ENCODE assay signal across 18 mouse cellular contexts in genomic region chr1:43500121-43500520, GRCm38 (mm10). TPM values are rescaled to one million over a fixed set of nuclear protein-coding genes. Genes with fewer than 3 reads are reported as not detected.
A peak's percentile ranks its signal among the peaks of the same experiment; 100 is the strongest.
DNase-seq lines count a peak whose midpoint lies in the region; ATAC-seq lines count a peak whose summit lies in the region.
"Had no signal": no experiment of that assay in that cellular context is flagged by ENCODE, and none has a peak within 500 bp of the region (broad histone marks: within the 10 kb centered on the region; RNA-seq: fewer than 3 reads in every experiment).

No protein-coding gene starts in this region.

- peak; percentile 66 for DNase-seq in heart, adult 11 months
- peak; percentile 57 for DNase-seq in CD4-positive helper T cell, adult 2 months (ENCODE audit: low read depth, low spot score)
- peak; percentile 77 for DNase-seq in induced T-regulatory cell, adult 2 months (ENCODE audit: low read depth)
- no peak for DNase-seq in adrenal gland, adult (ENCODE audit: inconsistent age in 2 of 2, low spot score in 1 of 2)
- no peak for DNase-seq in midbrain, embryonic 11.5 days (ENCODE audit: low spot score, missing footprints)
- DNase-seq in midbrain, embryonic 14.5 days = no peak
- DNase-seq: cerebellum, postnatal 14 days; heart, postnatal 14 days; kidney, postnatal 14 days; layer of hippocampus, postnatal 36 days; lung, postnatal 4 days had no signal

- no peaks in the 10 kb centered on the region for H3K9me3 ChIP-seq in heart, embryonic 12.5 days (replicated peaks)
- H3K9me3 ChIP-seq in midbrain, embryonic 11.5 days (ENCODE audit: control insufficient read depth, low read length) = no peaks in the 10 kb centered on the region
- no peaks in the 10 kb centered on the region for H3K9me3 ChIP-seq in midbrain, embryonic 14.5 days (ENCODE audit: control insufficient read depth, low read length)
- H3K9me3 ChIP-seq: embryonic facial prominence, embryonic 15.5 days; limb, embryonic 13.5 days; stomach, embryonic 15.5 days had no signal

- 77% methylated on average over 5 of the region's 5 CpGs for WGBS in heart, embryonic 12.5 days
- WGBS in midbrain, embryonic 11.5 days = 88% methylated on average over 5 of the region's 5 CpGs
- WGBS in midbrain, embryonic 14.5 days = 90% methylated on average over 5 of the region's 5 CpGs

- H3K27ac ChIP-seq in heart, embryonic 12.5 days (ENCODE audit: poor library complexity, severe bottlenecking) = no peak overlapping the region
- no peak overlapping the region for H3K27ac ChIP-seq in midbrain, embryonic 11.5 days (ENCODE audit: low read depth, low read length)
- H3K27ac ChIP-seq in midbrain, embryonic 14.5 days (replicated peaks; ENCODE audit: low read depth, low read length) = no peak overlapping the region
- H3K27ac ChIP-seq: embryonic facial prominence, embryonic 15.5 days; limb, embryonic 13.5 days; stomach, embryonic 15.5 days had no signal

- H3K4me3 ChIP-seq in heart, embryonic 12.5 days = no peak overlapping the region
- no peak overlapping the region for H3K4me3 ChIP-seq in midbrain, embryonic 11.5 days (ENCODE audit: low read depth, low read length)
- no peak overlapping the region for H3K4me3 ChIP-seq in midbrain, embryonic 14.5 days (replicated peaks; ENCODE audit: low read depth, low read length)
- H3K4me3 ChIP-seq: embryonic facial prominence, embryonic 15.5 days; limb, embryonic 13.5 days; myocyte; stomach, embryonic 15.5 days had no signal

- no peak overlapping the region for H3K4me2 ChIP-seq in heart, embryonic 12.5 days
- H3K4me2 ChIP-seq in midbrain, embryonic 11.5 days = no peak overlapping the region
- no peak overlapping the region for H3K4me2 ChIP-seq in midbrain, embryonic 14.5 days (ENCODE audit: low read length)
- H3K4me2 ChIP-seq: embryonic facial prominence, embryonic 15.5 days; limb, embryonic 13.5 days; stomach, embryonic 15.5 days had no signal

- no peak for ATAC-seq in heart, embryonic 12.5 days (ENCODE audit: insufficient number of reproducible peaks, low FRiP score)
- peak; percentile 41; the same call in 1 of the 2 replicates for ATAC-seq in neutrophil, adult 5-6 weeks (ENCODE audit: extremely low read depth, insufficient number of reproducible peaks, low FRiP score, poor library complexity, severe bottlenecking)
- ATAC-seq in midbrain, embryonic 11.5 days (ENCODE audit: low FRiP score) = no peak
- no peak for ATAC-seq in midbrain, embryonic 14.5 days (ENCODE audit: low FRiP score, low TSS enrichment)
- ATAC-seq: forebrain, embryonic 16.5 days had no signal

- H3K27me3 ChIP-seq in heart, embryonic 12.5 days (replicated peaks) = no peaks in the 10 kb centered on the region
- H3K27me3 ChIP-seq in midbrain, embryonic 11.5 days (ENCODE audit: control insufficient read depth, insufficient read depth, low read length) = no peaks in the 10 kb centered on the region
- no peaks in the 10 kb centered on the region for H3K27me3 ChIP-seq in midbrain, embryonic 14.5 days (ENCODE audit: control insufficient read depth, insufficient read depth, low read length)
- H3K27me3 ChIP-seq: embryonic facial prominence, embryonic 15.5 days; limb, embryonic 13.5 days; stomach, embryonic 15.5 days had no signal

- no peak overlapping the region for H3K9ac ChIP-seq in heart, embryonic 12.5 days
- H3K9ac ChIP-seq in midbrain, embryonic 11.5 days (ENCODE audit: low read length) = no peak overlapping the region
- no peak overlapping the region for H3K9ac ChIP-seq in midbrain, embryonic 14.5 days (replicated peaks; ENCODE audit: low read length)
- H3K9ac ChIP-seq: embryonic facial prominence, embryonic 15.5 days; limb, embryonic 13.5 days; stomach, embryonic 15.5 days had no signal

- H3K36me3 ChIP-seq in heart, embryonic 12.5 days = no peaks in the 10 kb centered on the region
- no peaks in the 10 kb centered on the region for H3K36me3 ChIP-seq in midbrain, embryonic 11.5 days (ENCODE audit: control insufficient read depth, insufficient read depth, low read length)
- H3K36me3 ChIP-seq in midbrain, embryonic 14.5 days (ENCODE audit: control insufficient read depth, insufficient read depth, low read length) = no peaks in the 10 kb centered on the region
- H3K36me3 ChIP-seq: embryonic facial prominence, embryonic 15.5 days; limb, embryonic 13.5 days; stomach, embryonic 15.5 days had no signal

- peaks cover 41% of the 10 kb centered on the region for H3K4me1 ChIP-seq in heart, embryonic 12.5 days (replicated peaks)
- peaks cover 9% of the 10 kb centered on the region for H3K4me1 ChIP-seq in midbrain, embryonic 11.5 days (ENCODE audit: control insufficient read depth, insufficient read depth, low read length)
- 0 out of 2 replicates have a peak, but pooled peaks cover 19% of the 10 kb centered on the region for H3K4me1 ChIP-seq in midbrain, embryonic 14.5 days (ENCODE audit: control insufficient read depth, insufficient read depth, low read length)

RNA-seq across cellular contexts. Expression of gene Nck2, which starts 55.7 kb away (rescaled TPM):
- polyA plus RNA-seq in heart, embryonic 12.5 days (2016; fragmentation: Nextera tagmentation; extraction: Ambion mirVana) = 35.6 and 36.4 TPM in 2 replicates
- 18.2 and 18.9 TPM in 2 replicates for total RNA-seq in neutrophil, adult 5-6 weeks (2017)
- 30.2 and 33.6 TPM in 2 replicates for polyA plus RNA-seq in midbrain, embryonic 11.5 days (2014; fragmentation: Nextera tagmentation; extraction: Ambion mirVana)
- polyA plus RNA-seq in midbrain, embryonic 14.5 days (2014; fragmentation: Nextera tagmentation; extraction: Ambion mirVana) = 37.9 and 38.8 TPM in 2 replicates

Comparison
In these comparisons a context has a peak if more than half of its experiments do, and no peak if none do; other contexts are left out.
1. DNase-seq: peak in heart, adult 11 months (single experiment), CD4-positive helper T cell, adult 2 months (single experiment) and induced T-regulatory cell, adult 2 months (single experiment); none in adrenal gland, adult (0 of 2), midbrain, embryonic 11.5 days (single experiment) and midbrain, embryonic 14.5 days (single experiment).